Mouse (Mus musculus) Muller cell, postnatal 12 days (primary cell): ENCODE results near the gene Atp1a4.

Experiments used
- DNase-seq: peaks from one replicate; pipeline ENCODE4 v3.0.0-alpha.2; 2015; ENCODE audit errors: inconsistent ontology term

The Atp1a4 gene

GRCm38 (mm10) chr1:172258314-172258713 lies at the start of gene Atp1a4:
Atp1a4 (minus strand) TSS chr1:172258414.
- DNase-seq = no peak

GRCm38 (mm10) chr1:172307936-172308335 lies 49.7 kb upstream of the Atp1a4 start:
- no peak for DNase-seq

- no peak for DNase-seq
These were observed 48.7 kb upstream of the Atp1a4 start for GRCm38 (mm10) chr1:172306885-172307284.

- no peak for DNase-seq
These were observed 48.0 kb upstream of the Atp1a4 start for GRCm38 (mm10) chr1:172306196-172306595.

- DNase-seq = no peak
These were observed 47.4 kb upstream of the Atp1a4 start for GRCm38 (mm10) chr1:172305635-172306034.

GRCm38 (mm10) chr1:172305153-172305552 lies 46.9 kb upstream of the Atp1a4 start:
- no peak for DNase-seq

GRCm38 (mm10) chr1:172304443-172304842 lies 46.2 kb upstream of the Atp1a4 start:
- no peak for DNase-seq

- DNase-seq = no peak
These were observed 44.6 kb upstream of the Atp1a4 start for GRCm38 (mm10) chr1:172302851-172303250.

GRCm38 (mm10) chr1:172302311-172302710 lies 44.1 kb upstream of the Atp1a4 start:
- DNase-seq = no peak

GRCm38 (mm10) chr1:172301180-172301579 lies 43.0 kb upstream of the Atp1a4 start:
- DNase-seq = no peak

- DNase-seq = no peak
These were observed 42.0 kb upstream of the Atp1a4 start for GRCm38 (mm10) chr1:172300247-172300646.

GRCm38 (mm10) chr1:172299528-172299927 lies 41.3 kb upstream of the Atp1a4 start:
- no peak for DNase-seq

GRCm38 (mm10) chr1:172297611-172298537 lies 39.7 kb upstream of the Atp1a4 start, which contains the start of gene Atp1a2:
Atp1a2 (minus strand) TSS chr1:172298064.
- DNase-seq = no peak

GRCm38 (mm10) chr1:172296816-172297510 lies 38.7 kb upstream of the Atp1a4 start:
- DNase-seq = no peak

- no peak for DNase-seq
These were observed 37.6 kb upstream of the Atp1a4 start for GRCm38 (mm10) chr1:172295751-172296197.

- DNase-seq = no peak
These were observed 35.2 kb upstream of the Atp1a4 start for GRCm38 (mm10) chr1:172293449-172293848.

GRCm38 (mm10) chr1:172292880-172293279 lies 34.7 kb upstream of the Atp1a4 start:
- DNase-seq = no peak

GRCm38 (mm10) chr1:172289617-172289946 lies 31.4 kb upstream of the Atp1a4 start:
- no peak for DNase-seq

GRCm38 (mm10) chr1:172288900-172289616 lies 30.8 kb upstream of the Atp1a4 start:
- no peak for DNase-seq

- no peak for DNase-seq
These were observed 28.5 kb upstream of the Atp1a4 start for GRCm38 (mm10) chr1:172286740-172287139.

- DNase-seq = no peak
These were observed 26.0 kb upstream of the Atp1a4 start for GRCm38 (mm10) chr1:172284221-172284620.

GRCm38 (mm10) chr1:172283073-172283472 lies 24.9 kb upstream of the Atp1a4 start:
- no peak for DNase-seq
